Mouse (Mus musculus): ENCODE data around the gene Mrps18a. TPM values are rescaled to one million over a fixed set of nuclear protein-coding genes. Genes with fewer than 3 reads are reported as not detected.
A peak's percentile ranks its signal among the peaks of the same experiment; 100 is the strongest.

Mrps18a gene
- polyA plus RNA-seq, 1 experiment from 2014 or later = 129 TPM

DNA sequence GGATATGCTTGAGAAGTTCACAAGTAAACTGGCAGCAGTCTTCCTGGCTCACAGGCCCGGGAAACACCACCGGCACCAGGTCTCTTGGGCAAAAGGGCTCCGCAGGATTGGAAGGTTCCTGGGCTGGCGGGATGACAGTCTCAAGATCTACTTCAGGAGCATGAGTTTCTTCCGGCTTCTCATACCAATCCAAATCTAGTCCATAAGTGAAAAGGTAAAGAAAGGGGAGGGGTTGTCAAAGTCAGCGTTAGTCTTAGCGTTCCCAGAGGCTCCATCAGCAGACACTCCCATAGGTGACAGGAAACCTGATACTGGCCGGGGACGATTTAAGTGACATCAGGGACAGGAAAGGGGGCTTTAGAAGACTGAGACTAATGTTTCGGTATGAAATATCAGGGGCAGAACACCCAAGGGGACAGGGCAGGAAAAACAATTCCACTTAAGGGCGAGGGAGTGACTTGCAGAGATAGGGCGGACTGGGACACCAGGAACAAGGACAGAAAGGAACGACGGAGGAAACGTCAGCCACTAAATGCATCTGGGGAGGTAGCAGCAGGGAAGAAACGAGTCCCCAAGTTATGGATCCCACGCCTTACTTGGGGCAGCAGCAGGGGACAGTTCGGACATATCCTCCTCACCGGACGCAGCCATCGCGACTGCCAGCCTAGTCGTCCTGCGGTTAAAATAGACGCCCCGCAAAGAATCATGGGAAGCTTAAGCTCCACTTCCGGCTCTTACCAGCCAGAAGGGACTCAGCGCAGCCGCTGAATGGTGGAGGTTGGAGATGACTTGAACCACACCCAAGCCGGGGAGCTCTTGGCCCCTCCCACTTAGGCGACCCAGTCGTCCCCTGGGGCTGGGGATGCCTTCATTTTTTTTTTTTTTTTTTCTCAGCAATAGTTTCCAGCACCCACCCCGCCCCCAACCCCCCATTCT is 42.3 kb downstream of the Mrps18a start, which contains the start of gene Mad2l1bp:
Gene Mad2l1bp, minus strand, starts transcription at position 707 of the 936 bp plus-strand sequence.
- Histone ChIP-seq H3K9ac (ENCODE audit: low read length) (peak within 1 kb of the TSS; percentile 89), H3K4me1 (ENCODE audit: control insufficient read depth, insufficient read depth, low read length) (peaks cover 6% of the 10 kb centered on the region), H3K4me2 (ENCODE audit: low read depth, low read length) (peak within 1 kb of the TSS; percentile 74), H3K9me3 (replicated peaks; ENCODE audit: control insufficient read depth, low read length) (no peaks in the 10 kb centered on the region), H3K36me3 (ENCODE audit: control insufficient read depth, insufficient read depth) (peaks cover under 1% of the 10 kb centered on the region; the same call in 1 of the 2 replicates), H3K27me3 (ENCODE audit: control insufficient read depth, insufficient read depth, low read length) (no peaks in the 10 kb centered on the region), H3K4me3 (ENCODE audit: low read length) (peak within 1 kb of the TSS; percentile 82), H3K27ac (ENCODE audit: low read length) (peak within 1 kb of the TSS; percentile 84)
- 3% methylated on average over 33 of the region's 33 CpGs for WGBS
- ATAC-seq (replicated peaks; ENCODE audit: extremely low read depth, insufficient read depth, low FRiP score) = peak; percentile 94

DNA sequence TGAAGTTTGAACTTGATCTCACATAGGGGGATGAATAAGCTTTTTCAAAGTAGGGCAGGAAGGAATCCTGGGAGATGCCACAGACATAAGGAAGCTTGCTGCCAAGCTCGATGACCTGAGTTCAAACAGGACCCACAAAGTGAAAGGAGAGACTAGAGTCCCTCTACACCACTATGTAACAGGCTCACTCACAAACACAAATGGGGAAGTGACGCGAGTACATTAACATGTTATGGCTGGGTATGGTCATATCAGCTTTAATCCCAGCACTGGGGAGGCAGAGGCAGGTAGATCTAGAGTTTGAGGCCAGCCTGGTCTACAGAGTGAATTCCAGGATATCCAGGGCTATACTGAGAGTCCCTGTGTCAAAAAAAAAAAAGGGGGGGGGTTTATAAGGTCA is 43.5 kb downstream of the Mrps18a start:
- Histone ChIP-seq H3K9me3 (replicated peaks; ENCODE audit: control insufficient read depth, low read length) (no peaks in the 10 kb centered on the region), H3K4me2 (ENCODE audit: low read depth, low read length) (no peak overlapping the region), H3K36me3 (ENCODE audit: control insufficient read depth, insufficient read depth) (no peaks in the 10 kb centered on the region), H3K4me3 (ENCODE audit: low read length) (no peak overlapping the region), H3K27me3 (ENCODE audit: control insufficient read depth, insufficient read depth, low read length) (no peaks in the 10 kb centered on the region), H3K27ac (ENCODE audit: low read length) (no peak overlapping the region), H3K4me1 (ENCODE audit: control insufficient read depth, insufficient read depth, low read length) (peaks cover 9% of the 10 kb centered on the region), H3K9ac (ENCODE audit: low read length) (no peak overlapping the region)
- ATAC-seq (replicated peaks; ENCODE audit: extremely low read depth, insufficient read depth, low FRiP score) = no peak
- 90% methylated on average over 3 of the region's 3 CpGs for WGBS

DNA sequence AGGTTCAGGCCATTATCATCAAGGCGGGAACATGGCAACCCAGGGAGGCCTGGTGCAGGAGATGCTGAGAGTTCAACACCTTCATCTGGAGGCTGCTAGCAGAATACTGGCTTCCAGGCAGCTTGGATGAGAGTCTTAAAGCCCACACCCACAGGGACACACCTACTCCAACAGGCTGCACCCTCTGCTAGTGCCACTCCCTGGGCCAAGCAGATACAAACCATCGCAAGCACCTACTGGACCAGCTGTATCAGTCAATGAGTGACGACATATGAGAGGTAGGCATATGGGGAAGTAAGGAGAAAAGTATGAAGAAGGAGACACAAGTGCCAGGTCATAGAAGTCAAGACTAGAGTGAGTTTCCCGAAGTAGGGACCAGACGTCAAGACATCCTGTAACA is 45.9 kb downstream of the Mrps18a start:
- Histone ChIP-seq H3K4me1 (ENCODE audit: control insufficient read depth, insufficient read depth, low read length) (peaks cover 13% of the 10 kb centered on the region), H3K9me3 (replicated peaks; ENCODE audit: control insufficient read depth, low read length) (no peaks in the 10 kb centered on the region), H3K27ac (ENCODE audit: low read length) (no peak overlapping the region), H3K4me3 (ENCODE audit: low read length) (no peak overlapping the region), H3K4me2 (ENCODE audit: low read depth, low read length) (no peak overlapping the region), H3K9ac (ENCODE audit: low read length) (no peak overlapping the region), H3K36me3 (ENCODE audit: control insufficient read depth, insufficient read depth) (no peaks in the 10 kb centered on the region), H3K27me3 (ENCODE audit: control insufficient read depth, insufficient read depth, low read length) (no peaks in the 10 kb centered on the region)
- WGBS = 75% methylated on average over 5 of the region's 5 CpGs
- ATAC-seq (replicated peaks; ENCODE audit: extremely low read depth, insufficient read depth, low FRiP score) = no peak

DNA sequence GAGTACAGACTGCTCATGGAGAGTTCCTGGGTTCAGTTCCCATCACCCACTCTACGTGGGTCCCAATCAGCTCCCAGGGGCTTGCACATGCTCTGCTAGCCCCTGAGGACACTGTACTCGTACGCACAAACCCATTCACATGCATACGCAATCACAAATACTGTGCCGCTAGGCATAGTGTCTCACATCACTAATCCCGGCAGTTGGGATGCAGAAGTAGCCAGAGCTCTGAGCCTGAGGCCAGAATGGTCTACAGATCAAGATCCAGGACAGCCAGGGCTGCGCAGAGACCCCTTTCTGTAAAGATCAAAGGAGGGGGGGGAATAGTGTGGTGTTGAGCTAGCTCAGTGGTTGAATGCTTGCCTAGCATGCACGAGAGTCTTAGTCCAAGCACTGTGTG is 46.3 kb downstream of the Mrps18a start:
- H3K36me3 ChIP-seq (ENCODE audit: control insufficient read depth, insufficient read depth) = no peaks in the 10 kb centered on the region
- no peaks in the 10 kb centered on the region for H3K9me3 ChIP-seq (replicated peaks; ENCODE audit: control insufficient read depth, low read length)
- H3K4me1 ChIP-seq (ENCODE audit: control insufficient read depth, insufficient read depth, low read length) = peaks cover 17% of the 10 kb centered on the region
- no peaks in the 10 kb centered on the region for H3K27me3 ChIP-seq (ENCODE audit: control insufficient read depth, insufficient read depth, low read length)
- H3K27ac ChIP-seq (ENCODE audit: low read length) = no peak overlapping the region
- H3K9ac ChIP-seq (ENCODE audit: low read length) = no peak overlapping the region
- no peak overlapping the region for H3K4me2 ChIP-seq (ENCODE audit: low read depth, low read length)
- no peak for ATAC-seq (replicated peaks; ENCODE audit: extremely low read depth, insufficient read depth, low FRiP score)
- no peak overlapping the region for H3K4me3 ChIP-seq (ENCODE audit: low read length)
- 90% methylated on average over 8 of the region's 8 CpGs for WGBS

DNA sequence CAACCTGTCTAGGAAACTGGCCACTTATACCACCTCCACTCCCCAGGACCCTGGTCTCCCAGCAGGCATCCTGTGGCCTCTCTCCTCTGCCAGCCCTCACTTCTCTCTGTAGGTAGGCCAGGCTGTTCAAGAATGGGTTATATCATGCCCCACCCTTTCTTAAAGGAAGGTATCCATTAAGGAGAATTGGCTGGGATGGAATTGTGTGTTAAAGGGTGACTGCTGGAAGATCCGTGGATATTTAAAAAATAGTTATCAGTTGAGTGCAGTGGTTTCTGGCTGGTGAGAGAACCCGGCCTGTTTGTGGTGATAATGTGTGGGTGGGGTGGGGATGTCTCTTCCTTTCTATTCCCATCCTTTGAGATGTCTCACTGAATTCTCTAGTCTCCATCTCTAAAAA is 48.5 kb downstream of the Mrps18a start:
- WGBS = 23% methylated on average over 2 of the region's 2 CpGs
- peak overlapping the region; percentile 79; the same call in 1 of the 2 replicates for H3K4me3 ChIP-seq (ENCODE audit: low read length)
- H3K4me2 ChIP-seq (ENCODE audit: low read depth, low read length) = peak overlapping the region; percentile 88
- H3K9ac ChIP-seq (ENCODE audit: low read length) = peak overlapping the region; percentile 74
- H3K36me3 ChIP-seq (ENCODE audit: control insufficient read depth, insufficient read depth) = peaks cover 4% of the 10 kb centered on the region; the same call in 1 of the 2 replicates
- peaks cover 24% of the 10 kb centered on the region for H3K4me1 ChIP-seq (ENCODE audit: control insufficient read depth, insufficient read depth, low read length)
- H3K27me3 ChIP-seq (ENCODE audit: control insufficient read depth, insufficient read depth, low read length) = no peaks in the 10 kb centered on the region
- peak overlapping the region; percentile 99 for H3K27ac ChIP-seq (ENCODE audit: low read length)
- no peak for ATAC-seq (replicated peaks; ENCODE audit: extremely low read depth, insufficient read depth, low FRiP score)
- no peaks in the 10 kb centered on the region for H3K9me3 ChIP-seq (replicated peaks; ENCODE audit: control insufficient read depth, low read length)

DNA sequence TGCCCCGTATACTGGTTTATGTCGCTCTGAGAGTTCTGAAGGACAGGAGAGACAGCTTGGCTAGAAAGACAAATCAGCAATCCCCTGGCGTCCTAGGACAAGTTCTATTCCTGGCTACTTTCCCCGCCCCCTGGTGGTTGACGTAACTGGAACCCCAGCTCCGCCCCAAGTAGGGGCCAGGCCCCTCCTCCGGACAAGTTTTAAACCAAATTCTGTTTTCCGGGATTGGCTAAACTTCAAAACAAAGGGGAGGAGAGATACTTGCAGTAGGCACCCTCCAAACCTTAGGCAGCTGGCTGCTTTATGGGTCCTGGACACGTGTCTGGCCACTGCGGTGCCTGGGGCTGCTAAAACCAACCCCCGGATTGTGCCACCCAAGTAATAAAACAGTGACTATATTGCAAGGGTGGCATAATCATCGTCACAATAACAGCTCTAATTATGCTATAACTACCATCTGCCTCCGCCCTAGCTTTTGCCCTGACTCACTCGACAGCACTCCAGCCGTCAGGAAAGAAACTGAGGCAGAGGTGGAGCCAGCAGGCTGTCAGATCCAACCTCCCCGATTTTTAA is 49.4 kb downstream of the Mrps18a start:
- ATAC-seq (replicated peaks; ENCODE audit: extremely low read depth, insufficient read depth, low FRiP score) = peak; percentile 83
- peak overlapping the region; percentile 88 for H3K4me2 ChIP-seq (ENCODE audit: low read depth, low read length)
- under 1% methylated on average over 16 of the region's 16 CpGs for WGBS

DNA sequence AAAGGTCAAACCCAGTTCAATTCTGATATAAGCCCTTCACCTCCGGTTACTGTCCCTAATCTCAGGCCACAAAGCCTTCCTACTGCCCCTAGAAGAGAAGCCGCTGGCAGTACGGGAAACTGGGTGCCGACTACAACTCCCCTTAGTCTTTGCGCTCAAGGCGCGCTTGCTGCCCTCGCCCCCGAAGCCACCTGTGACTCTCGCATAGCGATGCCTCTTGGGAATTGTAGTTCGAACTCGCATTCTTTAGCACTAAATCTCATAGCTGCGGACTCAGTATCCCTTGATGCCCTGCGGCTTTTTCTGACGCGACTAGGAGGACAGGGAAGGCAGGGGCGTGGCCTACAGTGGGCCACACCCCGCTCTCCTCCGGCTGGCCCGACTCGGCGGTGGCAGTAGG is 49.9 kb downstream of the Mrps18a start, which contains the start of gene Gtpbp2:
Gene Gtpbp2, plus strand, starts transcription at position 347 of the 400 bp plus-strand sequence.
- Histone ChIP-seq H3K9ac (ENCODE audit: low read length) (peak within 1 kb of the TSS; percentile 87), H3K4me1 (ENCODE audit: control insufficient read depth, insufficient read depth, low read length) (peaks cover 24% of the 10 kb centered on the region), H3K4me3 (ENCODE audit: low read length) (peak within 1 kb of the TSS; percentile 79), H3K9me3 (replicated peaks; ENCODE audit: control insufficient read depth, low read length) (no peaks in the 10 kb centered on the region), H3K4me2 (ENCODE audit: low read depth, low read length) (peak within 1 kb of the TSS; percentile 88), H3K36me3 (ENCODE audit: control insufficient read depth, insufficient read depth) (peaks cover 19% of the 10 kb centered on the region; the same call in 1 of the 2 replicates), H3K27ac (ENCODE audit: low read length) (peak within 1 kb of the TSS; percentile 99), H3K27me3 (ENCODE audit: control insufficient read depth, insufficient read depth, low read length) (no peaks in the 10 kb centered on the region)
- WGBS = under 1% methylated on average over 23 of the region's 23 CpGs
- peak; percentile 90 for ATAC-seq (replicated peaks; ENCODE audit: extremely low read depth, insufficient read depth, low FRiP score)

More for the DNA sequence above, 49.4 kb downstream of the Mrps18a start:
- peak overlapping the region; percentile 74 for H3K9ac ChIP-seq (ENCODE audit: low read length)
- H3K4me3 ChIP-seq (ENCODE audit: low read length) = peak overlapping the region; percentile 79
- no peaks in the 10 kb centered on the region for H3K9me3 ChIP-seq (replicated peaks; ENCODE audit: control insufficient read depth, low read length)
- H3K36me3 ChIP-seq (ENCODE audit: control insufficient read depth, insufficient read depth) = peaks cover 14% of the 10 kb centered on the region; the same call in 1 of the 2 replicates
- H3K27me3 ChIP-seq (ENCODE audit: control insufficient read depth, insufficient read depth, low read length) = no peaks in the 10 kb centered on the region
- H3K4me1 ChIP-seq (ENCODE audit: control insufficient read depth, insufficient read depth, low read length) = peaks cover 24% of the 10 kb centered on the region
- H3K27ac ChIP-seq (ENCODE audit: low read length) = peak overlapping the region; percentile 99

DNA sequence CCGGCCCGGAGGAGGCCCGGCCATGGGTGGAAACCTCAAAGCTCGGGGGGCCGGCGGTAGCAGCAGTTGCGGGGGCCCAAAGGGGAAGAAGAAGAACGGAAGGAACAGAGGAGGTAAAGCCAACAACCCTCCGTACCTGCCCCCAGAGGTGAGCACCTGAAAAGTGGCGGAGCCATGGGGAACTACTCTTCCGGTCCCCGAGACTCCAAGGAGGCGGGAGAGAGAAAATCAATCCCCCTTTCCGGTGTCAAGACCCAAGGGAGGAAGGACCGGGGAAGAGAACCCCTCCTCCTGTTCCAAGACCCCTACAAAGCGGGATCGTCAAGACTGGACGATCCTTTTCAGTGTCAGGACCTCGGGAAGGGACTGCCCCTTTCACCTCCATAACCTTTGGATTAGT is 50.4 kb downstream of the Mrps18a start:
- Histone ChIP-seq H3K9me3 (replicated peaks; ENCODE audit: control insufficient read depth, low read length) (no peaks in the 10 kb centered on the region), H3K4me3 (ENCODE audit: low read length) (peak overlapping the region; percentile 79), H3K27ac (ENCODE audit: low read length) (peak overlapping the region; percentile 83), H3K4me2 (ENCODE audit: low read depth, low read length) (peak overlapping the region; percentile 75), H3K4me1 (ENCODE audit: control insufficient read depth, insufficient read depth, low read length) (peaks cover 26% of the 10 kb centered on the region), H3K36me3 (ENCODE audit: control insufficient read depth, insufficient read depth) (peaks cover 24% of the 10 kb centered on the region; the same call in 1 of the 2 replicates), H3K27me3 (ENCODE audit: control insufficient read depth, insufficient read depth, low read length) (no peaks in the 10 kb centered on the region), H3K9ac (ENCODE audit: low read length) (peak overlapping the region; percentile 87)
- 0 out of 2 replicates have a peak, but pooled peaks have one; percentile 1 for ATAC-seq (replicated peaks; ENCODE audit: extremely low read depth, insufficient read depth, low FRiP score)
- under 1% methylated on average over 19 of the region's 19 CpGs for WGBS
